Mouse (Mus musculus): Measurements from ENCODE around the gene Adamts14. TPM values are rescaled to one million over a fixed set of nuclear protein-coding genes. Genes with fewer than 3 reads are reported as not detected.

Adamts14 gene
- total RNA-seq, 2 experiments from 2014 or later, result 1.6 to 2.4 TPM

DNA sequence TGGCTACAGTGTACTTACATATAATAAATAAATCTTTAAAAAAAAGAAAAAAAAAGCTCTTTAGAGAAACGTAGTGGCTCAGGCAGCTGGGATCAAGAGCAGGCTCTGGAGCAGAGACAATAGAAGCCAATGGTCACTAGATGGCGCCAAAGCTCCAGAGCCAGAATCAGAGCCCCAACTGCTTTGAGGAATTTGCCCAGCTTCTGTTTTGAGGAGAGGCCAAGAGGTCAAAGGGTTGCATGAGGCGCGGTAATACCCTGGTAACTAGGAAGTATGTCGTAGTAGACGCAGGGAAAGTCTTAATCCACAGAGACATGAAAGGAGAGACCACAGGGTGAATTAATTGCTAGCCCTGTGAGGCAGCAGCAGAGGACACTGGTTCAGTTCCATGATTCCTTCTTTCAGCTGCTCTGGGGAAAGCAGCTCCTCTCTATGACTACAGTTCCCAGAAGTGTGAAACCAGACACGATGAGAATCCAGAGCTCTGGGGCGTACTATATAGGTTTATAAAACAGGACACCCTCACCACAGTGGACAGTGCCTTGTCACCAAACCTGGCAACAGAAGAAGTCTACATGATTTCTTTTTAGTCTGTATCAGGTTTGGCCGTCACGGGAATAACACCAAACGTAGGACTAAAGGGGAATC is 73.5 kb downstream of the Adamts14 start:
- intact Hi-C loops (cut with DNase I), result loop anchor here (1.0 to 10.0 kb wide), 4 partner anchors 137 to 455 kb away; no protein-coding TSS in a partner anchor

GRCm38 (mm10) chr10:61195718-61196291 is 77.4 kb downstream of the Adamts14 start:
- no peak for DNase-seq (ENCODE audit: low spot score)
- intact Hi-C loops (cut with DNase I), result loop anchor here (5.0 to 10.0 kb wide), 2 partner anchors 206 to 409 kb away; no protein-coding TSS in a partner anchor

More for the DNA sequence above, 73.5 kb downstream of the Adamts14 start:
- DNase-seq (ENCODE audit: low spot score), result peak; percentile 44

DNA sequence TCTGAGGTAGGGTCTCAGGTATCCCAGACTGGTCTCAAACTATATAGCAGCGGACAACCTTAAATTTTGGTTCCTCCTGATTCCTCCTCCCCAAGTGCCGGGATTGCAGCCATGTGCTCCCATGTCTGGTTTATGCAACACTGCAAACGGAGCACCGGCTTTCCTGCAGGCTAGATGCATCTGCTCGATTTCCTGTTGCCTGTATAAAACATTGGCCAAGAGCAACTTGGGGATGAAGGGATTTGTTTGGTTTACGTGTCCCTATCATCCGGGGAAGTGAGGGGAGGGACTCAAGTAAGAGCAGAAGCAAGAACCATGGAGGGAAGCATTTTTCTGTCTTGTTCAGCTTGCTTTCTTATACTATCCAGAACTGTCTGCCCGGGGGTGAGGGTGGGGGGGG is 78.0 kb downstream of the Adamts14 start:
- no peak for DNase-seq (ENCODE audit: low spot score)
- intact Hi-C loops (cut with DNase I), result loop anchor here (5.0 to 10.0 kb wide), 2 partner anchors 207 to 410 kb away; no protein-coding TSS in a partner anchor

DNA sequence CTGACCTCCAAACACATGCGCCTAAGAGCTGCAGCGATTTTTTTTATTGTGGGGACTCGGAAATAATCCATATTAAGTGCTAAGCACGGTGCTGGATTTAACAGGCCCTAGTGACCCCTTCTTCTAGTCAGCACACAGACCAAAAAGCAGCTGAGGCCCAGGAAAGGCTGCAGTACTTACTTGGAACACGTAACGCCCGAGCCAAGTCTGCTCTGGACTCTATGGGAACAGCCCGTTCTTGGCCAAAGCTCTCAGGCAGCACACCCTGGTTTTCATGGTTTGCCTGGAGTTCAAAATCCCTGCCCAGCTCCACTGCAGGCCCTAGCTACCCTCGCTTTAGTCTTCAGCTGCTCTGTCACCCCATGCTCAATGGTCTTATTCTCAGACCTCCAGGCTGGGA is 78.6 kb downstream of the Adamts14 start:
- intact Hi-C loops (cut with DNase I), result loop anchor here (5.0 to 10.0 kb wide), 2 partner anchors 208 to 410 kb away; no protein-coding TSS in a partner anchor
- no peak for DNase-seq (ENCODE audit: low spot score)

GRCm38 (mm10) chr10:61188010-61188409 is 85.2 kb downstream of the Adamts14 start:
- intact Hi-C loops (cut with DNase I), result no loop called here
- DNase-seq (ENCODE audit: low spot score), result no peak

DNA sequence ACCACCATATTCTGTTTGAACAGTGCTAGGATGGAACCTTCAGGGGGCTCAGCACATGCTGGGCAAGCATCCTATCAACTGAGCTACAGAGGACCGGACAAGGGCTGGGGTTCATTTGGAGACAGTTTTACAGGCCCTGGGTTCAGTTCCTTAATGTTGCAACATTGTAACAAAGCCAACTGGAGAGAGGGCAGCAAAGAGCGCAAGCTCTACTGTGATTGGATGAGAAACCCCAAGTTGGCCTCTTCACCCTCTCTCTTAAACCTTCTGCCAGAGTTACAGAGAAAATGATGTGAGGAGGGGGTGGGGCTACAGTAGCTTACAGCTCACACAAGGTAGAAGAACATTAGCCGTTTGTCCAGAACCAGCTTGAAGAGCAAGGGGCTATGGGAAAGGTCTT is 86.2 kb downstream of the Adamts14 start:
- intact Hi-C loops (cut with DNase I), result no loop called here
- DNase-seq (ENCODE audit: low spot score), result no peak

- intact Hi-C loops (cut with DNase I), result no loop called here
- DNase-seq (ENCODE audit: low spot score), result no peak
Observed at GRCm38 (mm10) chr10:61179927-61180326, 93.3 kb downstream of the Adamts14 start.

- DNase-seq (ENCODE audit: low spot score), result no peak
- intact Hi-C loops (cut with DNase I), result no loop called here
Observed at GRCm38 (mm10) chr10:61178687-61179086, 94.6 kb downstream of the Adamts14 start.

GRCm38 (mm10) chr10:61177751-61178150 is 95.5 kb downstream of the Adamts14 start:
- intact Hi-C loops (cut with DNase I), result no loop called here
- DNase-seq (ENCODE audit: low spot score), result no peak

GRCm38 (mm10) chr10:61176221-61176790 is 96.9 kb downstream of the Adamts14 start:
- no peak for DNase-seq (ENCODE audit: low spot score)
- intact Hi-C loops (cut with DNase I), result no loop called here

DNA sequence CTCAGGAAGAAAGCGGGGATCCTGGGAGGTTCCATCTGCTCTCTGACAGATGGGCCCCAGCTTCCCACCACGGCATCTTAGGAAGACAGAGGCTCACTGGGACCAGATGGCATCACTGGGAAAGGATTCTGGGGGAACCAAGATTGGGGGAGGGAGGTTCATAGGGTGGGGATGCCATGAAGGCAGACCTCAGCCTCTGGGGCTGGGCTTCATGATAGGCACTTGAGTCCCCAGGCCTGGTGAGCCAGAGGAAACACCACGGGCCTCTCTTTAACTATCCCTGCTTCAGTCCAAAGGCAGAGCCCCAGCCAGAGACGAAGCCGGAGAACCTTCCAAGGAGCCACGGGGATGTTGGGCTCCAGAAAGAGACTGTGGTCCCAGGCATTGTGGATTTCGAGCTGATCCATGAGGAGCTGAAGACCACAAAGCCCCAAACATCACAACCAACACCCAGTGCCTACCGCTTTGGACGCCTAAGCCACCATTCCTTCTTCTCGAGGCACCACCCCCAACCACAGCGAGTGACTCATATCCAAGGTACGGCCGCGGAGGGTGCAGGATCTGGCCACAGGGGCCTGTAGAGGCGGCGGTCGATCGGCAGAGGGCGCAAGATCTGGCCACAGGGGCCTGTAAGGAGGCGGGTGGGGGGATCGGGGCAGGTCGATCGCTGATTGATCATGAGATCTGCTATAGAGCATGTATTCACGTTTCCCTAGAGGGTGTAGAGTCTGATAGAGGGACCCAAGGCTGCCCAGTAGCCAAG is 97.6 kb downstream of the Adamts14 start:
- intact Hi-C loops (cut with DNase I), result no loop called here
- DNase-seq (ENCODE audit: low spot score), result no peak

GRCm38 (mm10) chr10:61174711-61175441 is 98.4 kb downstream of the Adamts14 start:
- DNase-seq (ENCODE audit: low spot score), result no peak
- intact Hi-C loops (cut with DNase I), result no loop called here

DNA sequence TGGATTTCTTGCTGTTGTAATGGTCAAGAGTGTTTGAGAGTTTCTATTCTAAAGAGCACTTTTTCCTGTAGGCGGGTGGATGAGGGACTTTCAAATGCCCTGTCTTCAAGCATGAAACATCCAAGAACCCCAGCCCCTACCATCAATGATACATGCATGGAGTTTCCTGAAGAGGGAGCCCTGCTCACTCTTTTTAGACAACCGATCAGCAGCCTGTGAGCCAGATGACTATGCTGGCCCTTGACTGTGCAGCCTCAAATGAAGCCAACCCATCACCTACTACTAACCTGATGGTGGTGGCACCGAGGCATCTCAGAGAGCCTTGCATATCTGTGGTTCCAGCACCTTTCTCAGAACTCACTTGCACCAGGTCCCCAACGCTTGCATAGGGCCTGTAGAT is 100.7 kb downstream of the Adamts14 start:
- DNase-seq (ENCODE audit: low spot score), result no peak
- intact Hi-C loops (cut with DNase I), result no loop called here

DNA sequence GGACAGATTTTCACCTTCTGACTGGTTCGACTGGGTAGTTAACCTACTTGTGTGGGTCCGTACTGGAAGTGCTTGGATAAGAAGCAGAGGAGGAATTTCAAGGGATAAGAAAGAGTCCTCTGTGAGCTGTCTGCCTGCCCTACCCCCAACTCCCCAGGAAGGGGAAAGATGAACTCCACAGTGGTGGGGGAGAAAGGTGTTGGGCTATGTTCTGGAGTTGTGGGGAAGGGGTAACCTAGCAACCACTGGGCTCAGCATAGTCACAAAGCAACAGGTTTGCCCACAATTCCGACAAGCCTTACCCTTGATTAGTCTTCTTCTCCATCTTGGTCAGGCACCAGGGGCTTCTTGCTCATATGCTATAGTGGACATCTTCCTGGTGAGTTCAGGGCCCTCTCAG is 101.6 kb downstream of the Adamts14 start, which contains the start of gene Tbata:
TSS of gene Tbata (plus strand) at position 301 of the 400 bp plus-strand sequence.
- intact Hi-C loops (cut with DNase I), result no loop called here

DNA sequence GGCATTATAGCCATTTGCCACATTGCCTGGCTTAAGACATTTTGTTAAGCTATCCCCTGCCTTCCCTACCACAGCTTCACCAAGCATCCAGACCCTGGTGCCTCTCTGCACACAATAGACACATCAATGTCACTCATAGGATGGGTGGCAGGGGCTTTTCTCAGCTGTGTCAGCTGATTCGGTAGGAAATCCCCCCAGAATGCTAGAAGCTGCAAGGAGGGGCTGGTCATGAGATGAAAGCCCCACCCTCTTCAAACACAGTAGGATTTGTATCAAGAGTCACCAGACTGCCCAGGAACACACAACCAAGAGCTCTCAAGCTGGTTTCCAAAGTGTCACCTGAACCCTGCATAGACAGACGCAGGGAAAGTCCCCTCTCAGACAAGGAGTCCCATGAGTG is 104.8 kb downstream of the Adamts14 start:
- intact Hi-C loops (cut with DNase I), result no loop called here
- no peak for DNase-seq (ENCODE audit: low spot score)

More for the DNA sequence above, 101.6 kb downstream of the Adamts14 start, which contains the start of gene Tbata:
- DNase-seq (ENCODE audit: low spot score), result no peak

GRCm38 (mm10) chr10:61167333-61168096 is 105.7 kb downstream of the Adamts14 start:
- intact Hi-C loops (cut with DNase I), result no loop called here
- no peak for DNase-seq (ENCODE audit: low spot score)

DNA sequence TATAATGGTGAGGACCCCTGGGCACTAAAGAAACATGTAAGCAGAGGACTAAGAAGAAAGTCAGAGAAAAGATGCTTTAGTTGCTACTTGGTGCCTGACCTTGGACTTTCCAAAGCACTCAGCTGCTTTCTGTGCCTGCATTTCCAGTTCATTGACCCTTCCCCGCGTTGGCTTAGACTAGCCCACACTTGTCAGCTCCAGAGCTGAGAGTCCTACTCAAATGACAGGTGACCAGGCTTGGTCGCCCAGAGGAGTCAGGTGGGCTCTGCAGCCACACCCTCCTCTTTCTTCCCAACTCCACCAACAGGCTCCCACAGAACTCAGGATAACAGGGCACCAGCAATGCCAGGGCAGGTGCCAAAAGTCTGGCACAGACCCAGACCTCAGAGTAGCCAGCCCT is 110.9 kb downstream of the Adamts14 start:
- DNase-seq (ENCODE audit: low spot score), result no peak
- intact Hi-C loops (cut with DNase I), result no loop called here

DNA sequence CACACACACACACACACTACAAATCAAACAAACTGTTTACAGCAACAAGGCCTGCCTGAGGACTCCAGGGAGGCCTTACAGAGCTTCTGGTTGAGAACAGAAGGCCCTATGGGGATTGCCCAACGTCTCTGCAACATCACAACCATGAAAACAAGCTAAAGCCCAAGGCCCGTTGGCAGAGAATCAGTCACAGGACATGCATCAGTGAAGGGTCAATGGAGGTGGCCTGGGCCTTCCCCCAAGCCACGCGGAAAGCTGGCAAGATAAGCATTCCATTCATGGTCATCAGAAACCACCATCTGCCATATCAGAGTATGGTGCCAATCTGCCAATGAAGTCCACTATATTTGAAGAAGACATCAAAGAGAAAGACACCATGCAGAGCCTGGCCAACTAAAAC is 112.6 kb downstream of the Adamts14 start:
- no peak for DNase-seq (ENCODE audit: low spot score)
- intact Hi-C loops (cut with DNase I), result no loop called here

- no peak for DNase-seq (ENCODE audit: low spot score)
- intact Hi-C loops (cut with DNase I), result no loop called here
Observed at GRCm38 (mm10) chr10:61160089-61160488, 113.1 kb downstream of the Adamts14 start.
